Mouse (Mus musculus): ENCODE measurements at regions not wholly inside any gene's neighbourhood (a gene's known extent, or its start where the extent isn't known, plus 50 kb on each side); places are given as distances from the start of the nearest gene placed in this dataset.

DNA sequence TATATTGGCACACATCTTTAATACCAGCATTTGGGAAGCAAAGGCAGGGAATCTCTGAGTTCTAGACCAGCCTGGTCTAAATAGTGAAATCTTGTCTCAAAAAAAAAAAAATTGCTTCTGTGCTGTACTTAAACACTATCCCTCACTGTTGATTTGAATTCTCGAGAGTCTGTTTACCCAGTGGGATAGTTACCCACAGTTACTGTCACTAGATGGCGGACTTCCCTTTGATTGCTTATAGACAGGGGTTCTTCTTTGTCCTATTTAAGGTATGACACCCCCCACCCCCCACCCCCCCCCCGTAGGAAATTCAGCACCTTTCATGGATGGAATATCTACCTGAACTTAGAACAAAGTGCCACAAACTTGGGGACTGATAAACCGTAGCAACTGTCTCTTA is 242.1 kb upstream of the Jun start:
- Histone ChIP-seq H3K9me3 (ENCODE audit: low read length) (no peaks in the 10 kb centered on the region), H3K4me3 (replicated peaks; ENCODE audit: low read length) (no peak overlapping the region), H3K27me3 (ENCODE audit: insufficient read depth, low read length) (no peaks in the 10 kb centered on the region), H3K4me1 (replicated peaks; ENCODE audit: low read depth, low read length) (no peaks in the 10 kb centered on the region), H3K36me3 (ENCODE audit: insufficient read depth, low read length) (no peaks in the 10 kb centered on the region)
- TF ChIP-seq POU5F1 (IDR thresholded peaks at IDR 0.05; ENCODE audit: borderline replicate concordance, low read length) (no peak), CTCF (conservative IDR thresholded peaks at IDR 0.05; ENCODE audit: low read length) (no peak), NANOG (IDR thresholded peaks at IDR 0.05; ENCODE audit: borderline replicate concordance, low read length) (no peak)

DNA sequence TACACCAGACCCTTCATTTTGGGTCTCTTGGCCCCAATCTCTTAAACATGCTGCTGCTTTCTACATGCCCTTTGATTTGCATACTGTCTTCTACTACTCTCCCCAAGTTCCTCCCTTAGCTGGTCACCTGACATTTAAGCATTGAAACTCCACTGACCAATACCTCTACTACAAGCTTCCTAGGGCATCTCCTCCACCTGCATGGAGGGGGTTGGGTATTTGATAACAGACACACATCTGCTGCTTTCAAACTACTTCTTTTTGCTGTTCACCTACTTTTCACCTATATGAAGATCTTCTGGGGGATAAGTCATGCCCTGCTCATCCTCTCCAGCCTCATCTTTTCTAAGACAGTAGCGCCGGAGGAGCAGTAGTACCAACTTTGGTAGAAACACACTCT is 249.9 kb upstream of the Jun start:
- Histone ChIP-seq H3K9me3 (ENCODE audit: low read length) (no peaks in the 10 kb centered on the region), H3K36me3 (ENCODE audit: insufficient read depth, low read length) (no peaks in the 10 kb centered on the region), H3K27me3 (ENCODE audit: insufficient read depth, low read length) (peaks cover 2% of the 10 kb centered on the region; the same call in 1 of the 2 replicates), H3K4me1 (replicated peaks; ENCODE audit: low read depth, low read length) (no peaks in the 10 kb centered on the region), H3K4me3 (replicated peaks; ENCODE audit: low read length) (no peak overlapping the region)
- TF ChIP-seq POU5F1 (IDR thresholded peaks at IDR 0.05; ENCODE audit: borderline replicate concordance, low read length) (no peak), CTCF (conservative IDR thresholded peaks at IDR 0.05; ENCODE audit: low read length) (no peak), NANOG (IDR thresholded peaks at IDR 0.05; ENCODE audit: borderline replicate concordance, low read length) (no peak)

DNA sequence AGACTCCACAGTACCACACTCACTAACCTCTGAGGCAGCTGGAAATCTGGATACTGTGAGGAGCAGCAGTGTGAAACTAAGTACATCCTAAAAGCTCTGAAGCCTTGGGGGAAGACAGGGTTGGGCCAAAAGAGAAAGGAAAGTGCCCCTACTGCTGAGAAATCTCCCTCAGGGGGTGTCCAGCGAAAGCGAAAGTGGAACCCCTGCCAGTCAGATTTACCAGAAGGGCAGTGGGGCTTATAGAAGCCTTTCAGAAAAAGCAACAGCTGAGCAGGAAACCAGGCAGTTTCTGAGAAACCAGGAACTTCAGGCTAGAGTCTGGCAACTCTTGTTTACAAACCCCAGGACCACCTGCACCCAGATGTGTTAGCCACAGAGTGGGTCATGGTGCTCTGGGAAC is 251.3 kb upstream of the Jun start:
- TF ChIP-seq CTCF (conservative IDR thresholded peaks at IDR 0.05; ENCODE audit: low read length), result no peak
- no peak for TF ChIP-seq POU5F1 (IDR thresholded peaks at IDR 0.05; ENCODE audit: borderline replicate concordance, low read length)
- TF ChIP-seq NANOG (IDR thresholded peaks at IDR 0.05; ENCODE audit: borderline replicate concordance, low read length), result no peak
- H3K4me1 ChIP-seq (replicated peaks; ENCODE audit: low read depth, low read length), result no peaks in the 10 kb centered on the region
- no peaks in the 10 kb centered on the region for H3K36me3 ChIP-seq (ENCODE audit: insufficient read depth, low read length)
- no peak overlapping the region for H3K4me3 ChIP-seq (replicated peaks; ENCODE audit: low read length)
- H3K9me3 ChIP-seq (ENCODE audit: low read length), result no peaks in the 10 kb centered on the region
- H3K27me3 ChIP-seq (ENCODE audit: insufficient read depth, low read length), result peaks cover 2% of the 10 kb centered on the region; the same call in 1 of the 2 replicates

DNA sequence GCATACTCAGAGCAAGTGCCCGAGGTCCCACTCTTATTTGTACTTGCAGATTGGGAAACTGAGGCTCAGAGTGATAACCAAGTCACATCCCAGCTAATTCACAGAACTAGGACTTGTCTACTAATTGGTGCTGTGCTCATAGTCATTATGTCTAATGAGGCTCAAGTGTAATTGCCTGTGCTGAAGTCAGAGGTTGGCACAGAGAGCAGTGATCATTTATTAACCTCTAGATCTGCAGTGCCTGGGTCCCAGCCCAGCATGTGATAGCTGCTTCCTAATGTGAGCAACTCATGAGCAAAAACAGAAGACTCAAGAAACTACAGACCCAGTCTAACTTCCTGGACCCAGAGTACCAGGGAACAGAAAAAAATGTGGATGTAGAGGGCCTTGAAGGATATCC is 252.0 kb upstream of the Jun start:
- Histone ChIP-seq H3K27me3 (ENCODE audit: insufficient read depth, low read length) (peaks cover 2% of the 10 kb centered on the region; the same call in 1 of the 2 replicates), H3K9me3 (ENCODE audit: low read length) (no peaks in the 10 kb centered on the region), H3K36me3 (ENCODE audit: insufficient read depth, low read length) (no peaks in the 10 kb centered on the region), H3K4me1 (replicated peaks; ENCODE audit: low read depth, low read length) (no peaks in the 10 kb centered on the region), H3K4me3 (replicated peaks; ENCODE audit: low read length) (no peak overlapping the region)
- TF ChIP-seq POU5F1 (IDR thresholded peaks at IDR 0.05; ENCODE audit: borderline replicate concordance, low read length) (no peak), CTCF (conservative IDR thresholded peaks at IDR 0.05; ENCODE audit: low read length) (no peak), NANOG (IDR thresholded peaks at IDR 0.05; ENCODE audit: borderline replicate concordance, low read length) (no peak)

DNA sequence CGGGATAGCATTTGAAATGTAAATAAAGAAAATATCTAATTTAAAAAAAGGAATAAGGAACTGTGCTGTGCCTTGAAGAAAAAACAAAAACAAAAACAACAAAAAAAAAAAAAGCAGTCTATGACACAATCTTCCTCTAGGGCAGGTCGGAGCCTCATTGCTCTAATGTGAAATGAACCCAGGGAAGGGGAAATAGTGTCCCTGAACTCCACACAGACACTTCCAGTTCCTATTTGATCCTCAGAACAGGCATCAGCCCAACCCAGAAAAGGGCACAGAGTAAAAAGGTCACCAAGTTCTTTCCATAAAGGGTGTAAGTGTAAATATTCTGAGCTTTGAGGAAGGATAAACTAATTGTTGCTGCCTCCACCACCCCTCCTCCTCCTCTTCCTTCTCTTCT is 250.2 kb upstream of the Fggy start:
- H3K27me3 ChIP-seq (ENCODE audit: insufficient read depth, low read length), result no peaks in the 10 kb centered on the region
- no peak overlapping the region for H3K4me3 ChIP-seq (replicated peaks; ENCODE audit: low read length)
- H3K4me1 ChIP-seq (replicated peaks; ENCODE audit: low read depth, low read length), result no peaks in the 10 kb centered on the region
- TF ChIP-seq NANOG (IDR thresholded peaks at IDR 0.05; ENCODE audit: borderline replicate concordance, low read length) (no peak), POU5F1 (IDR thresholded peaks at IDR 0.05; ENCODE audit: borderline replicate concordance, low read length) (no peak), CTCF (conservative IDR thresholded peaks at IDR 0.05; ENCODE audit: low read length) (no peak)
- H3K9me3 ChIP-seq (ENCODE audit: low read length), result no peaks in the 10 kb centered on the region
- no peaks in the 10 kb centered on the region for H3K36me3 ChIP-seq (ENCODE audit: insufficient read depth, low read length)

DNA sequence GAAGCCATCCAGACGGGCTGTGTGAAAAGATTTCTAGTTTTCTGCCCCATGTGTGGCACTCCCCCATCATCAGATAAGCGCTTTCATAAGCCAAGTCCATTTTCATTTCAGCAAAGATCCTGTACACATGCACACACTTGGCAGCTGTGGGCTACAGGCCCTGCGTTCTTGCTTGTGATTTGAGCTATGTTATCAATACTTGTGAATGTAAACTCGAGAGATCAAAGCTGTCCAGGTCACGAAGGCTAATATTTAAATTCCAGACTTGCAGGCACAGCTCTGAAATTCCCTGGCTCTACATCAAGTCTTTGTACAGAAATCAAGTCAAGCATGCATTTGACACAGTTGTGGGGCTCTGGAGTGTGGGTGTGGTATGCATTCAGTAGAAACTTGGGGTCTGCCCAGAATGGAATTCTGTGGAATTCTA is 248.8 kb upstream of the Fggy start:
- TF ChIP-seq NANOG (IDR thresholded peaks at IDR 0.05; ENCODE audit: borderline replicate concordance, low read length), result no peak
- no peak for TF ChIP-seq CTCF (conservative IDR thresholded peaks at IDR 0.05; ENCODE audit: low read length)
- TF ChIP-seq POU5F1 (IDR thresholded peaks at IDR 0.05; ENCODE audit: borderline replicate concordance, low read length), result no peak
- no peaks in the 10 kb centered on the region for H3K4me1 ChIP-seq (replicated peaks; ENCODE audit: low read depth, low read length)
- no peaks in the 10 kb centered on the region for H3K36me3 ChIP-seq (ENCODE audit: insufficient read depth, low read length)
- no peaks in the 10 kb centered on the region for H3K9me3 ChIP-seq (ENCODE audit: low read length)
- no peaks in the 10 kb centered on the region for H3K27me3 ChIP-seq (ENCODE audit: insufficient read depth, low read length)
- no peak overlapping the region for H3K4me3 ChIP-seq (replicated peaks; ENCODE audit: low read length)

DNA sequence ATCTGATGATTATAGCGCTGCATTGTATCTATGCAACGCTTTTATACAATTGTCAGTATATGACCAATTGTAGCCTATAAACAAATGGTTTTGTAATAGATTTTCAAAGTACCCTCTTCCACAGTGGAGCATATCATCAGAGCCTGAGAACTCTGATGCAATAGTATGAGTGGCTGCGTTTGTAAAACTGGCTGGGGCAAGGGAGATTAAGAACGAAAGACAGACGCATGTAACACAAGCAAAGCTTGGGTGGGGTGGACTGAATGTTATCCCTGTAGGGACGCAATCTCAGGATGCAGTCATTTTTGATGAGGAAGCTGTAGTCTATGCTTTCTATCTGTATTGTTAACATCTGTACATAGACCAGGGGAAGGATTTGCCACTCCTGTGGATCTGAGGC is 246.9 kb upstream of the Fggy start:
- no peaks in the 10 kb centered on the region for H3K36me3 ChIP-seq (ENCODE audit: insufficient read depth, low read length)
- no peak overlapping the region for H3K4me3 ChIP-seq (replicated peaks; ENCODE audit: low read length)
- no peaks in the 10 kb centered on the region for H3K27me3 ChIP-seq (ENCODE audit: insufficient read depth, low read length)
- no peaks in the 10 kb centered on the region for H3K9me3 ChIP-seq (ENCODE audit: low read length)
- no peak for TF ChIP-seq NANOG (IDR thresholded peaks at IDR 0.05; ENCODE audit: borderline replicate concordance, low read length)
- TF ChIP-seq POU5F1 (IDR thresholded peaks at IDR 0.05; ENCODE audit: borderline replicate concordance, low read length), result no peak
- TF ChIP-seq CTCF (conservative IDR thresholded peaks at IDR 0.05; ENCODE audit: low read length), result no peak
- H3K4me1 ChIP-seq (replicated peaks; ENCODE audit: low read depth, low read length), result no peaks in the 10 kb centered on the region

DNA sequence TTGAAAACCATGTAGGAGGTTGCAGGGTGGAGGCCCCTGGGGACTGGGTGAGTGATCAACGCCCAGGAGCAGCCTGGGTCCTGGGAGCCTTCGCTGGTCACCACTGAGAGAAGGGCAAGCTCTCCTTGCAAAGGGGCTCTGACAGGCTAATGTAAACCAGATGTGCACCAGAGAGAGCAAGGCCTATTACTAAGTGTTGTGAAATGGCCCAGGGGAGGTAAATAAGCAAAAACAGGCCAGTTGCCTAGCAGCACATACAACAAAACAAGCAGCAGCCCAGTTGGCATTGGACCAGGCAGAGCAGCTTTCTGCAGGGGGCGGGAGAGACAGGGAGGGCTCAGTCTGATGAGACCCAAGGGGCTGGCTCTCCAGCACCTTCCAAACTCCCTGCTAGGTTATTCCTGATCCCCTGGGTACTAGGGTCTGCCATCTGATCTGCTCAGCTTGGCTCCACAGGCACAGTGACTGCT is 239.5 kb upstream of the Fggy start:
- no peak overlapping the region for H3K4me3 ChIP-seq (replicated peaks; ENCODE audit: low read length)
- TF ChIP-seq POU5F1 (IDR thresholded peaks at IDR 0.05; ENCODE audit: borderline replicate concordance, low read length) (no peak), CTCF (conservative IDR thresholded peaks at IDR 0.05; ENCODE audit: low read length) (no peak), NANOG (IDR thresholded peaks at IDR 0.05; ENCODE audit: borderline replicate concordance, low read length) (no peak)
- no peaks in the 10 kb centered on the region for H3K36me3 ChIP-seq (ENCODE audit: insufficient read depth, low read length)
- H3K9me3 ChIP-seq (ENCODE audit: low read length), result no peaks in the 10 kb centered on the region
- H3K4me1 ChIP-seq (replicated peaks; ENCODE audit: low read depth, low read length), result peaks cover 10% of the 10 kb centered on the region; the same call in 1 of the 2 replicates
- no peaks in the 10 kb centered on the region for H3K27me3 ChIP-seq (ENCODE audit: insufficient read depth, low read length)

DNA sequence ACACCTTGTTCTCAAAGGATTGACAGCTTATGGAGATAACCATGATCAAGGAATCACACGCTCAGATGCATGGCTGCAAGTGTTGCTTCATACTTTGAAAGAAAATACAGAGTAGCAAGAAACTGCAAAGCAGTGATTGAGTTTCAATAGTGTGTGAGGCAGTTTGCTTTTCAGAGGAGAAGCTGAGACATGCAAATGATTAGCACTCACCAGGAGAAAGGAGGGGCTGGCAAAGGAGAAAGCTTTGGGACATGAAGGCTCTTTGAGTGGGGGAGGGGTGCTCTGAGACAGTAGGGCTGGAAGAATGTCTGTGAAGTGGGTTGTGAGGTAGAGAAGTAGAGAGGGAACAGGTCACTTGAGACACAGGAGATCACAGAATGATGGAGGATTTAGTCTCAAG is 238.7 kb upstream of the Fggy start:
- no peaks in the 10 kb centered on the region for H3K36me3 ChIP-seq (ENCODE audit: insufficient read depth, low read length)
- H3K27me3 ChIP-seq (ENCODE audit: insufficient read depth, low read length), result no peaks in the 10 kb centered on the region
- peaks cover 10% of the 10 kb centered on the region; the same call in 1 of the 2 replicates for H3K4me1 ChIP-seq (replicated peaks; ENCODE audit: low read depth, low read length)
- H3K4me3 ChIP-seq (replicated peaks; ENCODE audit: low read length), result no peak overlapping the region
- TF ChIP-seq POU5F1 (IDR thresholded peaks at IDR 0.05; ENCODE audit: borderline replicate concordance, low read length), result no peak
- TF ChIP-seq CTCF (conservative IDR thresholded peaks at IDR 0.05; ENCODE audit: low read length), result no peak
- no peak for TF ChIP-seq NANOG (IDR thresholded peaks at IDR 0.05; ENCODE audit: borderline replicate concordance, low read length)
- H3K9me3 ChIP-seq (ENCODE audit: low read length), result no peaks in the 10 kb centered on the region

Data from E14TG2a.4 (cell line).